Mouse (Mus musculus): ENCODE measurements at regions not wholly inside any gene's neighbourhood (a gene's known extent, or its start where the extent isn't known, plus 50 kb on each side); places are given as distances from the start of the nearest gene placed in this dataset.

- no peak for DNase-seq
Measured at GRCm38 (mm10) chr3:128723100-128723499, 476.6 kb upstream of the Pitx2 start.

- no peak for DNase-seq
Measured at GRCm38 (mm10) chr3:128720276-128720675, 479.4 kb upstream of the Pitx2 start.

GRCm38 (mm10) chr3:128719226-128719625, 480.5 kb upstream of the Pitx2 start:
- no peak for DNase-seq

- no peak for DNase-seq
Measured at GRCm38 (mm10) chr3:128707270-128707669, 492.4 kb upstream of the Pitx2 start.

GRCm38 (mm10) chr3:128668468-128669127, 531.1 kb upstream of the Pitx2 start:
- no peak for DNase-seq

GRCm38 (mm10) chr3:128665184-128665583, 534.5 kb upstream of the Pitx2 start:
- DNase-seq, result no peak

- no peak for DNase-seq
Measured at GRCm38 (mm10) chr3:128636960-128637755, 562.5 kb upstream of the Pitx2 start.

GRCm38 (mm10) chr3:128627696-128628095, 572.0 kb upstream of the Pitx2 start:
- DNase-seq, result no peak

- DNase-seq, result no peak
Measured at GRCm38 (mm10) chr3:128616675-128617074, 583.0 kb upstream of the Pitx2 start.

- DNase-seq, result no peak
Measured at GRCm38 (mm10) chr3:128613657-128614056, 586.0 kb upstream of the Pitx2 start.

- no peak for DNase-seq
Measured at GRCm38 (mm10) chr3:128610731-128611130, 588.9 kb upstream of the Pitx2 start.

- no peak for DNase-seq
Measured at GRCm38 (mm10) chr3:128608694-128609093, 591.0 kb upstream of the Pitx2 start.

- DNase-seq, result no peak
Measured at GRCm38 (mm10) chr3:128575339-128576129, 624.1 kb upstream of the Pitx2 start.

GRCm38 (mm10) chr3:128570551-128570950, 629.1 kb upstream of the Pitx2 start:
- no peak for DNase-seq

GRCm38 (mm10) chr3:128565386-128565785, 634.3 kb upstream of the Pitx2 start:
- DNase-seq, result no peak

GRCm38 (mm10) chr3:128546416-128547327, 650.5 kb upstream of the Fam241a start:
- peak; percentile 62 to 71 for DNase-seq

GRCm38 (mm10) chr3:128525427-128525826, 629.3 kb upstream of the Fam241a start:
- DNase-seq, result no peak

GRCm38 (mm10) chr3:128520671-128521103, 624.6 kb upstream of the Fam241a start:
- DNase-seq, result peak; percentile 55 to 63

- peak; percentile 42 to 51 for DNase-seq
Measured at GRCm38 (mm10) chr3:128519913-128520316, 623.8 kb upstream of the Fam241a start.

- DNase-seq, result peak; percentile 4 to 34
Measured at GRCm38 (mm10) chr3:128518806-128519205, 622.7 kb upstream of the Fam241a start.

- DNase-seq, result no peak
Measured at GRCm38 (mm10) chr3:128471111-128471510, 575.0 kb upstream of the Fam241a start.

GRCm38 (mm10) chr3:128429706-128430105, 533.6 kb upstream of the Fam241a start:
- DNase-seq, result no peak
